Mouse (Mus musculus): ENCODE measurements around the gene Akap6. TPM values are rescaled to one million over a fixed set of nuclear protein-coding genes. Genes with fewer than 3 reads are reported as not detected.
"Not testable (repeated sequence)": the region's sequence is repeated elsewhere in the genome, so short reads cannot be mapped to it uniquely, and the experiment has no call there.

Gene Akap6
- polyA plus RNA-seq, 1 experiment from 2014 or later = 0.04 TPM

GRCm38 (mm10) chr12:52729396-52729795 is 30.2 kb downstream of the Akap6 start:
- no peaks in the 10 kb centered on the region for H3K27me3 ChIP-seq (ENCODE audit: control insufficient read depth, insufficient read depth, low read depth, low read length)

DNA sequence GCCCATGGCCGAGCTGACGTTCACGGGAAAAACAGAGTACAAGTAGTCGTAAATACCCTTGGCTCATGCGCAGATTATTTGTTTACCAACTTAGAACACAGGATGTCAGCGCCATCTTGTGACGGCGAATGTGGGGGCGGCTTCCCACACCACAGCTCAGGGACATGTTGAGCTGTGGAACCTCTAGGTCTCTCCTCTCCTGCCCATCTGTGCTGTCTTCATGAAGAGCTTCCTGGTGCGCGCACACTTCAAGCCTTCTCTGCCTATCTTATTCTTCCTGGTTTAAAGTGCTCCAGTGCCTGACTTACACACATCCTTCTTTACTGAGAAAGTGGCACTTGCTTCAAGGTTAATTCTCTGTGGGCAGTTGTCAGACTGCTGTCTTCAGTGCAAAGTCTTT is 36.0 kb downstream of the Akap6 start:
- not testable (repeated sequence) for H3K9ac ChIP-seq (ENCODE audit: low read depth, low read length); ATAC-seq (ENCODE audit: low read depth); H3K36me3 ChIP-seq (ENCODE audit: control insufficient read depth, insufficient read depth); H3K4me1 ChIP-seq (ENCODE audit: control insufficient read depth, low read depth, low read length); H3K9me3 ChIP-seq (replicated peaks; ENCODE audit: control insufficient read depth, low read length); H3K4me3 ChIP-seq (ENCODE audit: low read depth, low read length); H3K27ac ChIP-seq (ENCODE audit: low read length); H3K27me3 ChIP-seq (ENCODE audit: control insufficient read depth, insufficient read depth, low read depth, low read length); H3K4me2 ChIP-seq (ENCODE audit: low read depth, low read length)
- 79% methylated on average over 7 of the region's 11 CpGs for WGBS (ENCODE audit: insufficient replicate concordance)

More at GRCm38 (mm10) chr12:52729396-52729795, 30.2 kb downstream of the Akap6 start:
- Histone ChIP-seq H3K36me3 (ENCODE audit: control insufficient read depth, insufficient read depth) (no peaks in the 10 kb centered on the region), H3K27ac (ENCODE audit: low read length) (no peak overlapping the region), H3K4me3 (ENCODE audit: low read depth, low read length) (no peak overlapping the region), H3K9me3 (replicated peaks; ENCODE audit: control insufficient read depth, low read length) (no peaks in the 10 kb centered on the region), H3K4me2 (ENCODE audit: low read depth, low read length) (no peak overlapping the region), H3K4me1 (ENCODE audit: control insufficient read depth, low read depth, low read length) (no peaks in the 10 kb centered on the region), H3K9ac (ENCODE audit: low read depth, low read length) (no peak overlapping the region)
- ATAC-seq (ENCODE audit: low read depth) = no peak
- WGBS (ENCODE audit: insufficient replicate concordance) = 50% methylated on average over 6 of the region's 6 CpGs

GRCm38 (mm10) chr12:52737151-52737550 is 38.0 kb downstream of the Akap6 start:
- no peak overlapping the region for H3K4me2 ChIP-seq (ENCODE audit: low read depth, low read length)

DNA sequence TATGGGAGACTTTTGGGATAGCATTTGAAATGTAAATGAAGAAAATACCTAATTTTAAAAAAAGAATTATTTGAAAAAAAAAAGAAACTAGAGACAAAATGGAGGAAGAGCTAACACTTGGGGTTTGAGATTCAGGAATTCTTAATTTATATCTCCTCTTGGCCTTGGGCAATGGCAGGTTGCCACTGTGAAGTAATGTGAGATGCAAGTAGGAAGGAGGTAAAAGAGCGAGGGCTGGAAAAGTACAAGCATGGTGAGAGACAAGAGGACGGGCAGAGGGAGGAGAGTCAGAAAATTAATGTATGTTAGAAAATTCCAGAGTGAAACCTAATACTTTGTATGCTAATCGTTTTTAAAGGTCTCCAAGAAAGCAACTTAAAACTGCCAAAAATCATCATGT is 40.1 kb downstream of the Akap6 start:
- no peaks in the 10 kb centered on the region for H3K36me3 ChIP-seq (ENCODE audit: control insufficient read depth, insufficient read depth)
- no peaks in the 10 kb centered on the region for H3K27me3 ChIP-seq (ENCODE audit: control insufficient read depth, insufficient read depth, low read depth, low read length)
- no peak overlapping the region for H3K27ac ChIP-seq (ENCODE audit: low read length)
- no peaks in the 10 kb centered on the region for H3K4me1 ChIP-seq (ENCODE audit: control insufficient read depth, low read depth, low read length)
- no peak overlapping the region for H3K4me2 ChIP-seq (ENCODE audit: low read depth, low read length)
- H3K9me3 ChIP-seq (replicated peaks; ENCODE audit: control insufficient read depth, low read length) = no peaks in the 10 kb centered on the region
- WGBS (ENCODE audit: insufficient replicate concordance) = 54% methylated on average over 3 of the region's 3 CpGs
- no peak for ATAC-seq (ENCODE audit: low read depth)
- no peak overlapping the region for H3K4me3 ChIP-seq (ENCODE audit: low read depth, low read length)
- no peak overlapping the region for H3K9ac ChIP-seq (ENCODE audit: low read depth, low read length)

More at GRCm38 (mm10) chr12:52737151-52737550, 38.0 kb downstream of the Akap6 start:
- ATAC-seq (ENCODE audit: low read depth) = no peak
- Histone ChIP-seq H3K27ac (ENCODE audit: low read length) (no peak overlapping the region), H3K4me3 (ENCODE audit: low read depth, low read length) (no peak overlapping the region), H3K36me3 (ENCODE audit: control insufficient read depth, insufficient read depth) (no peaks in the 10 kb centered on the region), H3K4me1 (ENCODE audit: control insufficient read depth, low read depth, low read length) (no peaks in the 10 kb centered on the region), H3K9ac (ENCODE audit: low read depth, low read length) (no peak overlapping the region), H3K27me3 (ENCODE audit: control insufficient read depth, insufficient read depth, low read depth, low read length) (no peaks in the 10 kb centered on the region), H3K9me3 (replicated peaks; ENCODE audit: control insufficient read depth, low read length) (no peaks in the 10 kb centered on the region)
- WGBS (ENCODE audit: insufficient replicate concordance) = 66% methylated on average over 1 of the region's 1 CpGs

DNA sequence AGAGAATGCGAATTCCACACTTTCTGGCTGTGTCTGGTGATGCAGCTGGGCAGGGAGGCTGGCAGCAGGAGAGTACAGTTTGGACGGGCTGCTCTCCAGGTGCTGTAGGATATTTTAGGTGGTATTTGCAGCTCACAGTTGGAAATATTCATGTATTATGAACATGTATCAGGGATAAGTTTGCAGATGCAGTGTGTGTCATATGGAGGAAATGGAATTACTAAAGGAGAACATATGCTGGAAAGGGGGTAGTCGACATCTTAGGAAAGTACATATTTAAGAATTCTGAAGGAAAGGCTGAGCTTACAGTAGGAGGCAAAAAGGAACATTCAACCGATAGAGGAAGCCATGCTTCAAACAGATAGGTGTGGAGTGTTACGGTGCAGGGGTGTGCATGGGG is 42.6 kb downstream of the Akap6 start:
- no peak for ATAC-seq (ENCODE audit: low read depth)
- H3K4me1 ChIP-seq (ENCODE audit: control insufficient read depth, low read depth, low read length) = no peaks in the 10 kb centered on the region
- no peaks in the 10 kb centered on the region for H3K36me3 ChIP-seq (ENCODE audit: control insufficient read depth, insufficient read depth)
- H3K9me3 ChIP-seq (replicated peaks; ENCODE audit: control insufficient read depth, low read length) = no peaks in the 10 kb centered on the region
- WGBS (ENCODE audit: insufficient replicate concordance) = 63% methylated on average over 5 of the region's 5 CpGs
- H3K4me3 ChIP-seq (ENCODE audit: low read depth, low read length) = no peak overlapping the region
- no peaks in the 10 kb centered on the region for H3K27me3 ChIP-seq (ENCODE audit: control insufficient read depth, insufficient read depth, low read depth, low read length)
- no peak overlapping the region for H3K4me2 ChIP-seq (ENCODE audit: low read depth, low read length)
- H3K9ac ChIP-seq (ENCODE audit: low read depth, low read length) = no peak overlapping the region
- H3K27ac ChIP-seq (ENCODE audit: low read length) = no peak overlapping the region

DNA sequence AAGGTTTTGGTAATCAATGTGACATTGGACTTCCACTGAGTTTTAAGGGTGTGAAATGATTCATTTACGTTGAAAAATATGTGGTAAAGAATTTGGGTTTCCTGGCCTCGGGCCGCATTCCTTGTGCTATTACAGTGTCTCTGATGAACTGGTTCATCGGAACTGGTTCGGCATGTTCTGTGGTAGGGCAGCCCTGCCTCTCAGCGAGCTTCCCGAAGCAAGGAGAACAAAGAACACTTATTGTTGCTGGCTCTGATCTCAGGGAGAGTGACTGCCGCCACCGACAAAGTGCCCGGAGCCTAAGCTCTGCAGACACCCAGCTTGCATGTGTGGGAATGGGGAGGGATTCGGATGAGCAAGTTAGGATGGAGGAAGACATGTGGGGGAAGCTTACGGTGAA is 50.8 kb downstream of the Akap6 start:
- no peak for ATAC-seq (ENCODE audit: low read depth)
- H3K4me3 ChIP-seq (ENCODE audit: low read depth, low read length) = no peak overlapping the region
- H3K27me3 ChIP-seq (ENCODE audit: control insufficient read depth, insufficient read depth, low read depth, low read length) = no peaks in the 10 kb centered on the region
- H3K9me3 ChIP-seq (replicated peaks; ENCODE audit: control insufficient read depth, low read length) = no peaks in the 10 kb centered on the region
- no peaks in the 10 kb centered on the region for H3K36me3 ChIP-seq (ENCODE audit: control insufficient read depth, insufficient read depth)
- H3K4me1 ChIP-seq (ENCODE audit: control insufficient read depth, low read depth, low read length) = no peaks in the 10 kb centered on the region
- WGBS (ENCODE audit: insufficient replicate concordance) = 63% methylated on average over 12 of the region's 12 CpGs
- H3K4me2 ChIP-seq (ENCODE audit: low read depth, low read length) = no peak overlapping the region
- H3K27ac ChIP-seq (ENCODE audit: low read length) = no peak overlapping the region
- H3K9ac ChIP-seq (ENCODE audit: low read depth, low read length) = no peak overlapping the region

GRCm38 (mm10) chr12:52755649-52756048 is 56.5 kb downstream of the Akap6 start:
- ATAC-seq (ENCODE audit: low read depth) = no peak
- H3K4me1 ChIP-seq (ENCODE audit: control insufficient read depth, low read depth, low read length) = no peaks in the 10 kb centered on the region
- H3K36me3 ChIP-seq (ENCODE audit: control insufficient read depth, insufficient read depth) = no peaks in the 10 kb centered on the region
- no peak overlapping the region for H3K9ac ChIP-seq (ENCODE audit: low read depth, low read length)
- no peak overlapping the region for H3K27ac ChIP-seq (ENCODE audit: low read length)
- 78% methylated on average over 2 of the region's 2 CpGs for WGBS (ENCODE audit: insufficient replicate concordance)
- no peak overlapping the region for H3K4me3 ChIP-seq (ENCODE audit: low read depth, low read length)
- H3K4me2 ChIP-seq (ENCODE audit: low read depth, low read length) = no peak overlapping the region
- H3K9me3 ChIP-seq (replicated peaks; ENCODE audit: control insufficient read depth, low read length) = no peaks in the 10 kb centered on the region
- H3K27me3 ChIP-seq (ENCODE audit: control insufficient read depth, insufficient read depth, low read depth, low read length) = no peaks in the 10 kb centered on the region

GRCm38 (mm10) chr12:52757881-52758280 is 58.7 kb downstream of the Akap6 start:
- Histone ChIP-seq H3K4me3 (ENCODE audit: low read depth, low read length) (no peak overlapping the region), H3K9ac (ENCODE audit: low read depth, low read length) (no peak overlapping the region), H3K4me1 (ENCODE audit: control insufficient read depth, low read depth, low read length) (no peaks in the 10 kb centered on the region), H3K27ac (ENCODE audit: low read length) (no peak overlapping the region), H3K27me3 (ENCODE audit: control insufficient read depth, insufficient read depth, low read depth, low read length) (no peaks in the 10 kb centered on the region), H3K9me3 (replicated peaks; ENCODE audit: control insufficient read depth, low read length) (no peaks in the 10 kb centered on the region), H3K36me3 (ENCODE audit: control insufficient read depth, insufficient read depth) (no peaks in the 10 kb centered on the region), H3K4me2 (ENCODE audit: low read depth, low read length) (no peak overlapping the region)
- no peak for ATAC-seq (ENCODE audit: low read depth)
- 25% methylated on average over 4 of the region's 4 CpGs for WGBS (ENCODE audit: insufficient replicate concordance)

GRCm38 (mm10) chr12:52764046-52764445 is 64.9 kb downstream of the Akap6 start:
- no peaks in the 10 kb centered on the region for H3K36me3 ChIP-seq (ENCODE audit: control insufficient read depth, insufficient read depth)
- no peak overlapping the region for H3K27ac ChIP-seq (ENCODE audit: low read length)
- no peaks in the 10 kb centered on the region for H3K4me1 ChIP-seq (ENCODE audit: control insufficient read depth, low read depth, low read length)
- 57% methylated on average over 2 of the region's 2 CpGs for WGBS (ENCODE audit: insufficient replicate concordance)
- no peak for ATAC-seq (ENCODE audit: low read depth)
- H3K27me3 ChIP-seq (ENCODE audit: control insufficient read depth, insufficient read depth, low read depth, low read length) = no peaks in the 10 kb centered on the region
- no peaks in the 10 kb centered on the region for H3K9me3 ChIP-seq (replicated peaks; ENCODE audit: control insufficient read depth, low read length)
- H3K9ac ChIP-seq (ENCODE audit: low read depth, low read length) = no peak overlapping the region
- no peak overlapping the region for H3K4me2 ChIP-seq (ENCODE audit: low read depth, low read length)
- no peak overlapping the region for H3K4me3 ChIP-seq (ENCODE audit: low read depth, low read length)
